Mouse (Mus musculus) forebrain, embryonic 16.5 days (tissue): ENCODE measurements at regions not wholly inside any gene's neighbourhood (a gene's known extent, or its start where the extent isn't known, plus 50 kb on each side); places are given as distances from the start of the nearest gene placed in this dataset.

Experiments used
- ATAC-seq: fragments of 200-750 bp; cut with Nextera tagmentation; 2 replicates; pipeline ENCODE4 v1.8.0; 2017; ENCODE audit warnings: mild to moderate bottlenecking, moderate library complexity
- H3K27ac ChIP-seq: fragments of 300-500 bp; sonication (generic); 2 replicates; pipeline ENCODE4 v1.5.1; 2014; ENCODE audit warnings: low read length, control low read depth
- H3K27me3 ChIP-seq: fragments of 300-500 bp; sonication (generic); replicated peaks from 2 replicates; pipeline ENCODE4 v1.6.1; 2014; ENCODE audit warnings: low read length; ENCODE audit not compliant: control insufficient read depth, insufficient read depth
- H3K36me3 ChIP-seq: fragments of 300-500 bp; sonication (generic); 2 replicates; pipeline ENCODE4 v1.6.1; 2014; ENCODE audit not compliant: control insufficient read depth, insufficient read depth
- H3K4me1 ChIP-seq: fragments of 300-500 bp; sonication (generic); replicated peaks from 2 replicates; pipeline ENCODE4 v1.6.1; 2014; ENCODE audit warnings: low read length; ENCODE audit not compliant: control insufficient read depth, insufficient read depth
- H3K4me2 ChIP-seq: fragments of 300-500 bp; sonication (generic); 2 replicates; pipeline ENCODE4 v1.6.1; 2014; ENCODE audit warnings: mild to moderate bottlenecking, low read length, control low read depth
- H3K4me3 ChIP-seq: fragments of 300-500 bp; sonication (generic); replicated peaks from 2 replicates; pipeline ENCODE4 v1.5.1; 2014; ENCODE audit warnings: mild to moderate bottlenecking, low read length, control low read depth
- H3K9ac ChIP-seq: fragments of 300-500 bp; sonication (generic); replicated peaks from 2 replicates; pipeline ENCODE4 v1.6.1; 2014; ENCODE audit warnings: low read depth, low read length, control low read depth
- H3K9me3 ChIP-seq: fragments of 300-500 bp; sonication (generic); 2 replicates; pipeline ENCODE4 v1.6.1; 2016; ENCODE audit warnings: low read length; ENCODE audit not compliant: control insufficient read depth
- WGBS: fragments of 180-500 bp; shearing (Covaris S2); extraction: QIAGEN DNeasy Blood & Tissue Kit; methylation state at CpG from one replicate; pipeline ENCODE4 v1.1.7; 2014; 5-methylcytosine and 5-hydroxymethylcytosine counted together

GRCm38 (mm10) chr1:128805687-128806653, 213.9 kb upstream of the Cxcr4 start:
- H3K27ac ChIP-seq = peak overlapping the region; percentile 33; the same call in 1 of the 2 replicates
- H3K27me3 ChIP-seq = no peaks in the 10 kb centered on the region
- peaks cover 19% of the 10 kb centered on the region for H3K4me1 ChIP-seq
- 42% methylated on average over 10 of the region's 10 CpGs for WGBS
- H3K9me3 ChIP-seq = no peaks in the 10 kb centered on the region
- no peak overlapping the region for H3K4me3 ChIP-seq
- 0 out of 2 replicates have a peak, but pooled peaks have one; percentile 12 for ATAC-seq
- H3K36me3 ChIP-seq = no peaks in the 10 kb centered on the region
- H3K9ac ChIP-seq = no peak overlapping the region
- H3K4me2 ChIP-seq = no peak overlapping the region

DNA sequence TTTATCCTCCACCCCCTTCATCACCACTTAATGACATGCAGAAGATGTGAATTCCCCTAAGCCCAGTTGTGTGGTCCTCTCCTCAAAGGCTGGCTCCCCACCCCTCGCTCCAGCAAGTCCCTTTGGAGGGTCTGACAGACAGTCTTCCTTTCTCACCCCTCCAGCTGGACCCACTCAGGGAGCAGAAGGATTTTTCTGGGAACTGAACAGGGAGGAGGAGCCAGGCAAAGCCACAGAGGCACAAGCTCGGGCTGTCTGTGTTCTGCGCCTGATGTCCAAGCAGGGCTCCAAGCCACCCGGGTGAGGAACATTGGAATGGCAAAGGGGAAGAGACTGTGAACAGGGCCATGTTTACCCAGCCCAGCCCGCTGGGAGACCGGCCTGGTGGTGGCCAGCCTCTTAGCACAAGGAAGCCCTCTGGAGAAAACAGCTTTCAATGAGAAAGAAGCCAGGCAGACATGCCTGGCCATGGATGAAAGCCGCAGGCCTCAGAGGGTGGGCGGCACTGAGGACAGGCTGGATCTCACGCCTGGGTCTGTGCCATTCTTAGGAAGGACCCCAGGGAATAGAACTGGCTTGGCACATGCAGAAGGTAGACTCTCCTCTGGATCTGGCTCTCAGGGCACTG, 211.5 kb upstream of the Cxcr4 start:
- H3K9me3 ChIP-seq = no peaks in the 10 kb centered on the region
- no peaks in the 10 kb centered on the region for H3K27me3 ChIP-seq
- ATAC-seq = peak; percentile 76
- H3K4me3 ChIP-seq = no peak overlapping the region
- no peak overlapping the region for H3K4me2 ChIP-seq
- no peak overlapping the region for H3K9ac ChIP-seq
- H3K4me1 ChIP-seq = peaks cover 19% of the 10 kb centered on the region
- peak overlapping the region; percentile 31 for H3K27ac ChIP-seq
- H3K36me3 ChIP-seq = no peaks in the 10 kb centered on the region
- 25% methylated on average over 9 of the region's 9 CpGs for WGBS

DNA sequence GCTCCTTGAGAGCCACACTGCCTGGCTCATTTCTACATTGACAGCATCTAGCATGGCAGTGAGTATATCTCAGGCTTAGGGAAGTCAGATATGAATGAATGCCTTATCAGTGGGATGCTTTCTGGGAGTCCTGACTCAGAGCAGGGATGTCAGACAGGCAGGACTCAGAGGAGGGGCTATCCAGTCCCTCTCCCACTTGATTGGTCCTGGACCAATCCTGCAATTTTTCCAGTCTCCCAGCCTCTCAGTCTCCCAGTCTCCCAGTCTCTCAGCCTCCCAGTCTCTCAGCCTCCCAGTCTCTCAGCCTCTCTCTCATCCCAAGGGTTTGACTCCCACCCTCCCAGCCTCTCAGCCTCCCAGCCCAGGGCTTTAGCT, 211.0 kb upstream of the Cxcr4 start:
- no peaks in the 10 kb centered on the region for H3K36me3 ChIP-seq
- H3K9ac ChIP-seq = no peak overlapping the region
- H3K27me3 ChIP-seq = no peaks in the 10 kb centered on the region
- no peak overlapping the region for H3K4me2 ChIP-seq
- no peaks in the 10 kb centered on the region for H3K9me3 ChIP-seq
- ATAC-seq = peak; percentile 36
- no peak overlapping the region for H3K27ac ChIP-seq
- peaks cover 19% of the 10 kb centered on the region for H3K4me1 ChIP-seq
- no peak overlapping the region for H3K4me3 ChIP-seq

DNA sequence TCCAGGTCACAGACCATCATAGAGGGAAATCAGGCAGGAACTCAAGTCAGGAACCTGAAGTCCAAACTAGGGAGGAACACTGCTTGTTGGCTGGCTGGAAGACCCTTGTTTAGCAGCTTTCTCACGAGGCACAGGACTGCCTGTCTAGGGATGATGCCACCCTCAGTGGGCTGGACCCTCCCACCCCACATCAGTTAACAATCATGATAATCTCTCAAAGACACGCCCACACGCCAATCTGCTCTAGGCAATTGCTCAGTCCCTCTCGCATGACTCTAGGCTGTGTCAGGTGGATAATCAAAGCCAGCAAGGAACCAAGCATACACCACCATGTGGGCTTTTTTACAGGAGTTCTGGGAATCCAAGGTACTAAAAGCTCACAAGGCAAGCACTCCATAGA, 206.6 kb upstream of the Cxcr4 start:
- 61% methylated on average over 4 of the region's 4 CpGs for WGBS

DNA sequence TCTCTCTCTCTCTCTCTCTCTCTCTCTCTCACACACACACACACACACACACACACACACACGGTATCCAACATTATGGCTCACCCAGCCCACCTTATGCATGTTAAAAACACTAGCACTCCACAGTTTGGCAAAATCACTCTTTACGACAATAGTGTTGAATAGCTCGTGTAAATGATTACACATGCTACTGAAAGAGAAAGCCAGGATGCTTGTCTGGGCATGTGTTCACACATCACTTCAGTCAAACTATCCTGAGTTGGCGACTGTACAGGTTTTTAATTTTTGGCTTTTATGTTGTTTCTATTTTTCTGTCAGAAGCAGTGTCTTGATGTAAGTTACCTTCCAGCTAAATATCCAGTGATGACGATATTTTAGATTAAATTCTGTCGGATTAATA, 203.6 kb upstream of the Cxcr4 start:
- Histone ChIP-seq H3K4me3 (no peak overlapping the region), H3K27me3 (no peaks in the 10 kb centered on the region), H3K36me3 (no peaks in the 10 kb centered on the region), H3K9ac (no peak overlapping the region), H3K4me2 (no peak overlapping the region), H3K9me3 (no peaks in the 10 kb centered on the region), H3K4me1 (no peaks in the 10 kb centered on the region), H3K27ac (no peak overlapping the region)
- peak; percentile 77 for ATAC-seq
- 62% methylated on average over 6 of the region's 6 CpGs for WGBS

More for the DNA sequence above, 206.6 kb upstream of the Cxcr4 start:
- H3K4me3 ChIP-seq = no peak overlapping the region
- H3K27me3 ChIP-seq = no peaks in the 10 kb centered on the region
- H3K27ac ChIP-seq = no peak overlapping the region
- no peak overlapping the region for H3K4me2 ChIP-seq
- H3K4me1 ChIP-seq = peaks cover 6% of the 10 kb centered on the region
- no peak for ATAC-seq
- H3K9ac ChIP-seq = no peak overlapping the region
- H3K9me3 ChIP-seq = no peaks in the 10 kb centered on the region
- H3K36me3 ChIP-seq = no peaks in the 10 kb centered on the region

DNA sequence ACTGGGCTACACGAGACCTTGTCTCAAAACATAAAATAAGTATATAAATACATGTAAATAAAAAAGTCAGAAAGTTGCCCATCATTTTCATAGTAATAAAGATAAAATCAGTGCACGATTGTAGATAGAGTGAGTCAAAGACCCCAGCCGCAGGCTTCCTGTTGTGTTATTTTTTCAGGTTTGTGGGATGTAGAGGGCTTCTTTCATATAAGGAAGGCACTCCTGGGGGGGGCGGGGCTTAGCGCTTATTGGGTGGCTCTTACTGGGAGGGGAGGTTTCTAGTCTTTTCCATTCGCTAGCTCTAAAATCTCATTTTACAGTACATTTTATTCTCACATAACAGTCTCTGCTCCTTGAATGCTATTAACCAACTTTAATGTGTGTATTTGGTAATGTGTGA, 198.8 kb upstream of the Cxcr4 start:
- Histone ChIP-seq H3K27ac (no peak overlapping the region), H3K4me2 (no peak overlapping the region), H3K4me3 (no peak overlapping the region), H3K36me3 (no peaks in the 10 kb centered on the region), H3K9me3 (no peaks in the 10 kb centered on the region), H3K9ac (no peak overlapping the region), H3K27me3 (no peaks in the 10 kb centered on the region), H3K4me1 (no peaks in the 10 kb centered on the region; the same call in 1 of the 2 replicates)
- no peak for ATAC-seq
- WGBS = 92% methylated on average over 6 of the region's 6 CpGs

DNA sequence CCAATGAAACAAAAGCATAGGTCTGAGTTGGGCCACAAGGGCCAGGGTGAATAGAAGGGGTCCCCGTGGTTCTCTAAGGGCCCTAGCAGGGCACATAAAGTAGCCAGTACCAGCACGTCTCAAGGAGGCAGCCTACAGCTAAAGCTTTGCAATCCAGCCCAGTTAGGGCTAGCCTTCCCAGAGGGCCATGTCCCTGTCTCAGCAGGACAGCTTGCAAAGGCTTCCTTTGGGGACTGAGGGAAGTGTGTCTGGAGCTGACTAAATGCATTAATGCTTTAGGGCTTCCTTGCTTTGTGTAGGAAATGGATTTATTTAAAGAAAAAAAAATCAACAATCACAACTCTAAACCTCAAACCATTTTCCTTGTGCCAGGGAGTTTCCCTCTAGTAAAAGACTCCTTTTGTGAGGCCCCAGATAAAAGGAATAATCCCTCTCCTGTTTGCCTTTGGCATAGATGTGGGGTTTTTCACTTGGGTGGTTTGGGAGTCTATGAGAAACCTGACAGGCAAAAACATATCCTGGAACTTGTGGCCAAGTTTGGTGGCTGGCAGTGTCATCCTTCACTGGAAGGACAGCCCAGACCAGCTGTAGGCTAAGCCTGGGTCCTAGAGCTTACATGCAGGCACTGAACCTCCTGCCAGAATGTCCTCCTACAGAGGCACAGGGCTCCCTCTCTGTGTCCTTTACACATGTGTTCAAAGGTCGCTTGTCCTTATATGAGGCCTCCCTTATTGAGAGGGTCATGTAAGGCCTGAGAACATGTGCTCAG, 197.7 kb upstream of the Cxcr4 start:
- Histone ChIP-seq H3K36me3 (no peaks in the 10 kb centered on the region), H3K4me2 (no peak overlapping the region), H3K27me3 (no peaks in the 10 kb centered on the region), H3K4me1 (no peaks in the 10 kb centered on the region; the same call in 1 of the 2 replicates), H3K9me3 (no peaks in the 10 kb centered on the region), H3K9ac (no peak overlapping the region), H3K4me3 (no peak overlapping the region), H3K27ac (no peak overlapping the region)
- WGBS = 47% methylated on average over 3 of the region's 3 CpGs
- ATAC-seq = no peak

DNA sequence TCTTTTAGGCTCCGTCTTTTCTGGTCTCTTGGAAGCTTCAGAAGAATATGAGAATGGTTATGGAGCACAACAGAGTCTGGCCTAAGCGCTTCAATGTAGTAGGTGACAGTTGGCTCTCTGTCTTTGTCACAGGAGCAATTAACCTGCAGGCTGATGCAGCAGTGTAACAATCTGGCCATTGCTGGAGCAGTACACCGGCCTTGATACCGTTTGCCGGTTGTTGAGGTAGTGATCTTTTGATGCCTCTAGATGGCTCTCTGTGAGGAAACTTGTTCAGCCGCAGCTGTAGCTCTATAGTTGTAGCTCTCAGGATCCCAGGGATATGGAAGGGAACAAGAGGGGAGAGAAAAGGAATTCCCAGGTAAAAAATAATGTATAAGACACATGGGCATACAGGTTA, 196.1 kb upstream of the Cxcr4 start:
- 66% methylated on average over 6 of the region's 6 CpGs for WGBS
- no peak for ATAC-seq
- Histone ChIP-seq H3K27me3 (no peaks in the 10 kb centered on the region), H3K9me3 (no peaks in the 10 kb centered on the region), H3K4me2 (no peak overlapping the region), H3K27ac (no peak overlapping the region), H3K9ac (no peak overlapping the region), H3K4me3 (no peak overlapping the region), H3K36me3 (no peaks in the 10 kb centered on the region), H3K4me1 (no peaks in the 10 kb centered on the region; the same call in 1 of the 2 replicates)

- ATAC-seq = no peak
- no peaks in the 10 kb centered on the region; the same call in 1 of the 2 replicates for H3K4me1 ChIP-seq
- H3K9me3 ChIP-seq = no peaks in the 10 kb centered on the region
- no peak overlapping the region for H3K4me3 ChIP-seq
- no peak overlapping the region for H3K4me2 ChIP-seq
- no peaks in the 10 kb centered on the region for H3K36me3 ChIP-seq
- no peaks in the 10 kb centered on the region for H3K27me3 ChIP-seq
- no peak overlapping the region for H3K9ac ChIP-seq
- WGBS = 83% methylated on average over 14 of the region's 14 CpGs
- no peak overlapping the region for H3K27ac ChIP-seq
These were observed 195.0 kb upstream of the Cxcr4 start for GRCm38 (mm10) chr1:128786941-128787569.
